ENCODE assay signal across 34 mouse cellular contexts in genomic region chr1:155689141-155689540, GRCm38 (mm10).
"Had no signal": no experiment of that assay in that cellular context is flagged by ENCODE, and none has a peak within 500 bp of the region (broad histone marks: within the 10 kb centered on the region; RNA-seq: fewer than 3 reads in every experiment).

No protein-coding gene starts in this region.

- H3K27me3 ChIP-seq: heart, embryonic 13.5 days; heart, embryonic 15.5 days; hindbrain, embryonic 12.5 days; hindbrain, embryonic 13.5 days; intestine, embryonic 15.5 days; kidney, embryonic 15.5 days had no signal

- H3K4me1 ChIP-seq: heart, embryonic 15.5 days; hindbrain, embryonic 10.5 days; intestine, embryonic 15.5 days had no signal

- H3K4me2 ChIP-seq: heart, embryonic 11.5 days; heart, embryonic 13.5 days; heart, embryonic 15.5 days; hindbrain, embryonic 12.5 days; hindbrain, embryonic 13.5 days; hindbrain, embryonic 14.5 days; hindbrain, embryonic 15.5 days; intestine, embryonic 15.5 days; kidney, embryonic 15.5 days had no signal

- H3K27ac ChIP-seq: heart, embryonic 13.5 days; heart, embryonic 15.5 days; hindbrain, embryonic 10.5 days; hindbrain, embryonic 12.5 days; hindbrain, embryonic 13.5 days; hindbrain, embryonic 14.5 days; hindbrain, embryonic 15.5 days; hindbrain, postnatal 0 days; intestine, embryonic 15.5 days; kidney, embryonic 15.5 days; kidney, postnatal 0 days; layer of hippocampus, adult 2 months; left cerebral cortex, adult 2 months had no signal

- H3K36me3 ChIP-seq: heart, embryonic 15.5 days; hindbrain, embryonic 10.5 days; hindbrain, embryonic 12.5 days; hindbrain, embryonic 13.5 days; hindbrain, embryonic 15.5 days; intestine, embryonic 15.5 days had no signal

- H3K4me3 ChIP-seq: heart, embryonic 13.5 days; heart, embryonic 15.5 days; hindbrain, embryonic 10.5 days; hindbrain, embryonic 12.5 days; hindbrain, embryonic 13.5 days; hindbrain, embryonic 15.5 days; intestine, embryonic 15.5 days; kidney, embryonic 15.5 days; layer of hippocampus, adult 2 months; left cerebral cortex, adult 2 months had no signal

- ATAC-seq: hindbrain, embryonic 16.5 days; hindbrain, postnatal 0 days; inflammation-experienced regulatory T-cells, adult 6 months; intestine, embryonic 15.5 days; intestine, embryonic 16.5 days; intestine, postnatal 0 days had no signal

- DNase-seq: heart, postnatal 10 days; heart, postnatal 14 days; heart, postnatal 36 days; heart, postnatal 4 days; kidney, adult 11 months; kidney, adult 18-20 months; kidney, adult 2 months; kidney, adult 8-10 months; kidney, adult 9 months; kidney, postnatal 10 days; kidney, postnatal 14 days; kidney, postnatal 25 days; kidney, postnatal 36 days; kidney, postnatal 4 days; layer of hippocampus, adult 9-11 months; layer of hippocampus, postnatal 36 days had no signal

- H3K9ac ChIP-seq: heart, embryonic 13.5 days; heart, embryonic 15.5 days; hindbrain, embryonic 12.5 days; hindbrain, embryonic 13.5 days; hindbrain, embryonic 14.5 days; hindbrain, embryonic 15.5 days; intestine, embryonic 15.5 days; kidney, embryonic 15.5 days had no signal

- H3K9me3 ChIP-seq: heart, embryonic 13.5 days; heart, embryonic 15.5 days; hindbrain, embryonic 10.5 days; hindbrain, embryonic 12.5 days; hindbrain, embryonic 13.5 days; hindbrain, embryonic 15.5 days; intestine, embryonic 15.5 days; kidney, embryonic 15.5 days had no signal
